Mouse (Mus musculus) adrenal gland (tissue): ENCODE measurements around the gene Acbd3.

Source experiments
- intact Hi-C: fragments of 180-260 bp; cut with DNase I; formaldehyde crosslinking; loops from one replicate; pipeline ENCODE4 v1.15.1; 2025
- long read RNA-seq, 2 experiments: library from polyadenylated mRNA; unstranded; transcript quantifications; one replicate each; pipeline ENCODE4 v2.0.0; 2020; ENCODE audit warnings: borderline replicate concordance in 1 of 2; ENCODE audit not compliant: insufficient replicate concordance in 1 of 2

Gene Acbd3
- long read RNA-seq, experiment 1, partial matches to known transcripts, result 5 of 8 reads
- long read RNA-seq, experiment 1, other reads (novel, unspliced or antisense), result 3 of 8 reads
- long read RNA-seq, experiment 2, partial matches to known transcripts, result 11 of 11 reads
- long read RNA-seq, experiment 2, other reads (novel, unspliced or antisense), result 0 of 11 reads

- intact Hi-C loops, result no loop called here
Measured at GRCm38 (mm10) chr1:180725704-180726179, at the start of gene Acbd3. Gene Acbd3, plus strand, starts transcription at chr1:180726043.

- intact Hi-C loops, result no loop called here
Measured at GRCm38 (mm10) chr1:180691284-180691683, 34.6 kb upstream of the Acbd3 start.

- intact Hi-C loops, result no loop called here
Measured at GRCm38 (mm10) chr1:180696626-180697352, 29.1 kb upstream of the Acbd3 start, which contains the start of gene Mixl1. Gene Mixl1, minus strand, starts transcription at chr1:180697034.

- intact Hi-C loops, result no loop called here
Measured at GRCm38 (mm10) chr1:180698063-180698462, 27.8 kb upstream of the Acbd3 start.

GRCm38 (mm10) chr1:180703400-180703799 lies 22.4 kb upstream of the Acbd3 start:
- intact Hi-C loops, result no loop called here

- intact Hi-C loops, result no loop called here
Measured at GRCm38 (mm10) chr1:180707368-180707767, 18.5 kb upstream of the Acbd3 start.

- intact Hi-C loops, result no loop called here
Measured at GRCm38 (mm10) chr1:180707813-180708212, 18.0 kb upstream of the Acbd3 start.

- intact Hi-C loops, result no loop called here
Measured at GRCm38 (mm10) chr1:180708935-180709776, 16.7 kb upstream of the Acbd3 start.

- intact Hi-C loops, result loop anchor here (10.0 kb wide), 1 partner anchor 284 kb away; no protein-coding TSS in a partner anchor
Measured at GRCm38 (mm10) chr1:180718756-180719155, 7.1 kb upstream of the Acbd3 start.

GRCm38 (mm10) chr1:180719483-180719882 lies 6.4 kb upstream of the Acbd3 start:
- intact Hi-C loops, result loop anchor here (10.0 kb wide), 1 partner anchor 285 kb away; no protein-coding TSS in a partner anchor

- intact Hi-C loops, result loop anchor here (1.0 to 10.0 kb wide), 2 partner anchors 44 to 285 kb away; no protein-coding TSS in a partner anchor
Measured at GRCm38 (mm10) chr1:180719951-180720689, 5.7 kb upstream of the Acbd3 start.

GRCm38 (mm10) chr1:180722608-180723007 lies 3.2 kb upstream of the Acbd3 start:
- intact Hi-C loops, result no loop called here

- intact Hi-C loops, result no loop called here
Measured at GRCm38 (mm10) chr1:180723701-180724238, 2.1 kb upstream of the Acbd3 start.

GRCm38 (mm10) chr1:180726183-180726582 lies 340 bp downstream of the Acbd3 start:
- intact Hi-C loops, result no loop called here

- intact Hi-C loops, result no loop called here
Measured at GRCm38 (mm10) chr1:180729231-180729630, 3.4 kb downstream of the Acbd3 start.

GRCm38 (mm10) chr1:180747827-180748226 lies 22.0 kb downstream of the Acbd3 start:
- intact Hi-C loops, result loop anchor here (5.0 kb wide), 1 partner anchor 151 kb away; no protein-coding TSS in a partner anchor

- intact Hi-C loops, result no loop called here
Measured at GRCm38 (mm10) chr1:180752115-180752514, 26.3 kb downstream of the Acbd3 start.

- intact Hi-C loops, result no loop called here
Measured at GRCm38 (mm10) chr1:180754376-180754775, 28.5 kb downstream of the Acbd3 start.

GRCm38 (mm10) chr1:180756711-180757110 lies 30.9 kb downstream of the Acbd3 start:
- intact Hi-C loops, result no loop called here

GRCm38 (mm10) chr1:180757252-180757955 lies 31.6 kb downstream of the Acbd3 start:
- intact Hi-C loops, result no loop called here
